Mouse (Mus musculus): ENCODE data around the gene Tmem255b. TPM values are rescaled to one million over a fixed set of nuclear protein-coding genes. Genes with fewer than 3 reads are reported as not detected.

The Tmem255b gene
- polyA plus RNA-seq, 1 experiment from 2014 or later, result not detected

- no peaks in the 10 kb centered on the region for H3K9me3 ChIP-seq (ENCODE audit: control insufficient read depth, low read length)
- no peak overlapping the region for H3K4me2 ChIP-seq (ENCODE audit: low read depth, low read length, severe bottlenecking)
These were observed 23.4 kb upstream of the Tmem255b start for GRCm38 (mm10) chr8:13411597-13411996.

GRCm38 (mm10) chr8:13412891-13413558 lies 22.0 kb upstream of the Tmem255b start:
- Histone ChIP-seq H3K27me3 (ENCODE audit: control insufficient read depth, insufficient read depth, low read length) (no peaks in the 10 kb centered on the region), H3K4me2 (ENCODE audit: low read depth, low read length, severe bottlenecking) (no peak overlapping the region), H3K4me3 (ENCODE audit: low read depth, low read length) (no peak overlapping the region), H3K27ac (ENCODE audit: low read depth, low read length) (no peak overlapping the region), H3K9ac (ENCODE audit: low read length) (no peak overlapping the region), H3K36me3 (ENCODE audit: control insufficient read depth, insufficient read depth, low read length) (no peaks in the 10 kb centered on the region), H3K4me1 (replicated peaks; ENCODE audit: control insufficient read depth, insufficient read depth, low read length) (no peaks in the 10 kb centered on the region), H3K9me3 (ENCODE audit: control insufficient read depth, low read length) (no peaks in the 10 kb centered on the region)
- ATAC-seq (replicated peaks; ENCODE audit: low FRiP score) (no peak), DNase-seq (ENCODE audit: low spot score) (peak; percentile 79)
- WGBS, result 64% methylated on average over 13 of the region's 13 CpGs

More at GRCm38 (mm10) chr8:13411597-13411996, 23.4 kb upstream of the Tmem255b start:
- no peak for ATAC-seq (replicated peaks; ENCODE audit: low FRiP score)
- no peaks in the 10 kb centered on the region for H3K4me1 ChIP-seq (replicated peaks; ENCODE audit: control insufficient read depth, insufficient read depth, low read length)
- no peaks in the 10 kb centered on the region for H3K27me3 ChIP-seq (ENCODE audit: control insufficient read depth, insufficient read depth, low read length)
- H3K36me3 ChIP-seq (ENCODE audit: control insufficient read depth, insufficient read depth, low read length), result no peaks in the 10 kb centered on the region
- 28% methylated on average over 6 of the region's 6 CpGs for WGBS
- H3K27ac ChIP-seq (ENCODE audit: low read depth, low read length), result no peak overlapping the region
- DNase-seq (ENCODE audit: low spot score), result peak; percentile 86
- H3K9ac ChIP-seq (ENCODE audit: low read length), result no peak overlapping the region
- H3K4me3 ChIP-seq (ENCODE audit: low read depth, low read length), result no peak overlapping the region

DNA sequence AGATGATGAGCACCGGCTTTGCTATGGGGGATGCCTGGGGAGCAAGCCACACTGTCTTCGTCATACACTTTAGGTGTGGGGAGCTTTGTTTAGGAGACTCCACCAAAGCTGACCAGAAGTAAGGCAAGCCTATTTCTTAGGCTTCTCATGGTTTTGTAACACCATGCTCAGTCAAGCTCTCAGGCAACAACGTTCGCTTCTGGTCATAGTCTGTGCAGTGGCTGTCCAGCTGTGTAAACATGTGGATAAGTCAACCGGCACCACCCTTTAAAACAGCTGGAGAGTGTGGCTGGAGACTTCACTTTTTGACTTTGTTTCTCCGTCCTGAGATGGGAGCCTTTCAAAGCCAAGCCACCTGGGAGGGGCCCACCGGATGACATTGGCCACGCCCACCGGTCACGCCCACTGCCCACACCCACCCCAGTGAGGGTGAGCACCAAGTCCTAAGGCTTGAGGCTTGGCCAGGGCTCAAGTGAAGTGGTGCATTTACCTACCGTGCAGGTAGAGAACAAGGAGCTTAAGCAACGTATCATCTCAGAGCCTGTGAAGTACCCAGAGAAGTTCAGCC lies 21.1 kb upstream of the Tmem255b start:
- H3K4me1 ChIP-seq (replicated peaks; ENCODE audit: control insufficient read depth, insufficient read depth, low read length), result no peaks in the 10 kb centered on the region
- DNase-seq (ENCODE audit: low spot score) (no peak), ATAC-seq (replicated peaks; ENCODE audit: low FRiP score) (no peak)
- no peak overlapping the region for H3K4me3 ChIP-seq (ENCODE audit: low read depth, low read length)
- 62% methylated on average over 12 of the region's 12 CpGs for WGBS
- no peak overlapping the region for H3K4me2 ChIP-seq (ENCODE audit: low read depth, low read length, severe bottlenecking)
- no peaks in the 10 kb centered on the region for H3K27me3 ChIP-seq (ENCODE audit: control insufficient read depth, insufficient read depth, low read length)
- H3K9ac ChIP-seq (ENCODE audit: low read length), result no peak overlapping the region
- H3K36me3 ChIP-seq (ENCODE audit: control insufficient read depth, insufficient read depth, low read length), result no peaks in the 10 kb centered on the region
- no peak overlapping the region for H3K27ac ChIP-seq (ENCODE audit: low read depth, low read length)
- H3K9me3 ChIP-seq (ENCODE audit: control insufficient read depth, low read length), result no peaks in the 10 kb centered on the region

DNA sequence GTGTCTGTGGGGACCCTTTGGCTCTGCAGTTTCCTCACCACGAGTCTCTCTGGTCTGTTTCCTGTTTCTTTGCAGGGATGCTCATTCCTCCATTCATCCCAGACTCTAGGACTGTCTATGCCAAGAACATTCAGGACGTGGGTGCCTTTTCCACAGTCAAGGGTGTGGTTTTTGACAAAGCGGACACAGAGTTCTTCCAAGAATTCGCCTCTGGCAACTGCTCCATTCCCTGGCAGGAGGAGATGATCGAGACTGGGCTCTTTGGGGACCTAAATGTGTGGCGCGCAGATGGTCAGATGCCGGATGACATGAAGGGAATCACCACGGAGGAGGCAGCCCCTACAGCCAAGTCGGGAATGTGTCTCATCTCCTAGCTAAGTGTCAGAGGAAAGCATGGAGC lies 19.1 kb upstream of the Tmem255b start:
- Histone ChIP-seq H3K27ac (ENCODE audit: low read depth, low read length) (no peak overlapping the region), H3K9ac (ENCODE audit: low read length) (no peak overlapping the region), H3K27me3 (ENCODE audit: control insufficient read depth, insufficient read depth, low read length) (no peaks in the 10 kb centered on the region), H3K4me3 (ENCODE audit: low read depth, low read length) (no peak overlapping the region), H3K36me3 (ENCODE audit: control insufficient read depth, insufficient read depth, low read length) (no peaks in the 10 kb centered on the region), H3K4me2 (ENCODE audit: low read depth, low read length, severe bottlenecking) (no peak overlapping the region), H3K9me3 (ENCODE audit: control insufficient read depth, low read length) (no peaks in the 10 kb centered on the region), H3K4me1 (replicated peaks; ENCODE audit: control insufficient read depth, insufficient read depth, low read length) (no peaks in the 10 kb centered on the region)
- 80% methylated on average over 10 of the region's 10 CpGs for WGBS
- ATAC-seq (replicated peaks; ENCODE audit: low FRiP score) (no peak), DNase-seq (ENCODE audit: low spot score) (no peak)

- DNase-seq (ENCODE audit: low spot score), result no peak
These were observed 15.8 kb upstream of the Tmem255b start for GRCm38 (mm10) chr8:13419111-13419639.

DNA sequence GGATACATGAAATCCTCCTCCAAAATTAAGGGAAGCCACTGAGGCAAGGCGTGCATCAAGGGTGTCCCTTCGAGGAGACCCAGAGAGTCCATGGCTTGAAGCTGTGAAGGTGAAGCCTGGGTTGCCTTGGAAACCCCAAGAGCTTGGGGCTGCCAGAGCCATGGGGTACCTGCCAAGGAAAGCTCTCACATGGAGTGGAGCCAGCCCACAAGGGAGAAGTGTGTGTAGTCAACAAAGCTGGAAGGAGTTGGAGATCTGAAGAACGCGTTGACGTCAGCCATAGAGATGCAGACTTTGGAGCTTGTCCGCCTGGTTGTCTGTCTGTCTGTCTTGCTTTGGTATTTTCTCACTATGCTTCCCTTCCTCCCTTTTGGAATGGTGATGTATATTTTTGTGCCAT lies 14.0 kb upstream of the Tmem255b start:
- Histone ChIP-seq H3K9me3 (ENCODE audit: control insufficient read depth, low read length) (no peaks in the 10 kb centered on the region), H3K9ac (ENCODE audit: low read length) (no peak overlapping the region), H3K4me2 (ENCODE audit: low read depth, low read length, severe bottlenecking) (no peak overlapping the region), H3K27me3 (ENCODE audit: control insufficient read depth, insufficient read depth, low read length) (no peaks in the 10 kb centered on the region), H3K36me3 (ENCODE audit: control insufficient read depth, insufficient read depth, low read length) (no peaks in the 10 kb centered on the region), H3K27ac (ENCODE audit: low read depth, low read length) (no peak overlapping the region), H3K4me3 (ENCODE audit: low read depth, low read length) (no peak overlapping the region), H3K4me1 (replicated peaks; ENCODE audit: control insufficient read depth, insufficient read depth, low read length) (no peaks in the 10 kb centered on the region)
- ATAC-seq (replicated peaks; ENCODE audit: low FRiP score), result no peak
- 96% methylated on average over 6 of the region's 6 CpGs for WGBS
- no peak for DNase-seq (ENCODE audit: low spot score)

More at GRCm38 (mm10) chr8:13419111-13419639, 15.8 kb upstream of the Tmem255b start:
- 78% methylated on average over 2 of the region's 2 CpGs for WGBS
- no peaks in the 10 kb centered on the region for H3K27me3 ChIP-seq (ENCODE audit: control insufficient read depth, insufficient read depth, low read length)
- H3K4me1 ChIP-seq (replicated peaks; ENCODE audit: control insufficient read depth, insufficient read depth, low read length), result no peaks in the 10 kb centered on the region
- no peak overlapping the region for H3K27ac ChIP-seq (ENCODE audit: low read depth, low read length)
- no peak overlapping the region for H3K4me3 ChIP-seq (ENCODE audit: low read depth, low read length)
- H3K4me2 ChIP-seq (ENCODE audit: low read depth, low read length, severe bottlenecking), result no peak overlapping the region
- H3K9ac ChIP-seq (ENCODE audit: low read length), result no peak overlapping the region
- H3K36me3 ChIP-seq (ENCODE audit: control insufficient read depth, insufficient read depth, low read length), result no peaks in the 10 kb centered on the region
- ATAC-seq (replicated peaks; ENCODE audit: low FRiP score), result no peak
- no peaks in the 10 kb centered on the region for H3K9me3 ChIP-seq (ENCODE audit: control insufficient read depth, low read length)

DNA sequence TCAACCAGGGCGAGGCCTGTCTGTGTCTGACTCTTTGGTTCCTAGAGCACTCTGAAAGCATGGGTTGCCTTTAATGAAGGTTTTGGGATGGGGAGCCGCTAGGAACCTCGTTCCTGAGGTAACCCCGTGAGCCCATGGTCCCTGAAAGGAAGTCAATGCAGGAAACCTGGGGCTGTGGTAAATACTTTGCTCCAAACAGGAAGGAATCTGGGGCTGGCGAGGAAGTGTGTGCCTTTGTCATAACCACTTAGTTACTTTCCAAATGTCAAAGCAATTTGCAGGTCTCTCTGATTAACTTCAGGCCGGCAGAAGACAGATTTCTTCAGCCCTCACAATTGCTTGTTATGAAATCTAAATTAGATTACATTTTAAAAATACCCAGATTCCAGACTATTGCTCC lies 7.6 kb upstream of the Tmem255b start:
- Histone ChIP-seq H3K36me3 (ENCODE audit: control insufficient read depth, insufficient read depth, low read length) (no peaks in the 10 kb centered on the region), H3K4me2 (ENCODE audit: low read depth, low read length, severe bottlenecking) (no peak overlapping the region), H3K9me3 (ENCODE audit: control insufficient read depth, low read length) (no peaks in the 10 kb centered on the region), H3K4me3 (ENCODE audit: low read depth, low read length) (no peak overlapping the region), H3K4me1 (replicated peaks; ENCODE audit: control insufficient read depth, insufficient read depth, low read length) (no peaks in the 10 kb centered on the region), H3K9ac (ENCODE audit: low read length) (no peak overlapping the region), H3K27me3 (ENCODE audit: control insufficient read depth, insufficient read depth, low read length) (no peaks in the 10 kb centered on the region), H3K27ac (ENCODE audit: low read depth, low read length) (no peak overlapping the region)
- 80% methylated on average over 6 of the region's 6 CpGs for WGBS
- ATAC-seq (replicated peaks; ENCODE audit: low FRiP score), result no peak
- DNase-seq (ENCODE audit: low spot score), result no peak

GRCm38 (mm10) chr8:13428156-13428555 lies 6.8 kb upstream of the Tmem255b start:
- Histone ChIP-seq H3K9me3 (ENCODE audit: control insufficient read depth, low read length) (no peaks in the 10 kb centered on the region), H3K4me3 (ENCODE audit: low read depth, low read length) (no peak overlapping the region), H3K4me1 (replicated peaks; ENCODE audit: control insufficient read depth, insufficient read depth, low read length) (no peaks in the 10 kb centered on the region), H3K27me3 (ENCODE audit: control insufficient read depth, insufficient read depth, low read length) (no peaks in the 10 kb centered on the region), H3K27ac (ENCODE audit: low read depth, low read length) (no peak overlapping the region), H3K36me3 (ENCODE audit: control insufficient read depth, insufficient read depth, low read length) (no peaks in the 10 kb centered on the region), H3K4me2 (ENCODE audit: low read depth, low read length, severe bottlenecking) (no peak overlapping the region), H3K9ac (ENCODE audit: low read length) (no peak overlapping the region)
- no peak for DNase-seq (ENCODE audit: low spot score)
- 89% methylated on average over 9 of the region's 9 CpGs for WGBS
- no peak for ATAC-seq (replicated peaks; ENCODE audit: low FRiP score)

DNA sequence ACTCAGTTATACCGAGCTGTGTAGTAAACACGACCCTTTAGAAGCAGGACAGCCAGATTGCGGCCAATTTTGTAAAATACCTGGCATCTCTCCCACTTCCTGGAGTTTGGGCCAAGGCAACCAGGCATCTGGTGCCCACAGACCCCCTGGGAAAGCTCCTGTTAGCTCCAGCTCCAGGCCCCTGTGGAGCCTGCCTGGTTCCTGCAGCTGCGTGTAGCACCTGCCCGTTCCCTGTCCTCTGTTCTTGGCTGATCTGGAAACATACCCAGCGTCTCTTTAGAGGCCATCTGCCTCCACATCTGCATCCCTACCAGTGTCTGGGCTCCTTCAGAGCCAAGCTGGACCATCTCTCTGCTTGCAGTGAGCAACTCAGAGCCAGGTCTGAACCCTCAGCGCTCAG lies 4.6 kb upstream of the Tmem255b start:
- ATAC-seq (replicated peaks; ENCODE audit: low FRiP score) (no peak), DNase-seq (ENCODE audit: low spot score) (no peak)
- Histone ChIP-seq H3K4me2 (ENCODE audit: low read depth, low read length, severe bottlenecking) (no peak overlapping the region), H3K36me3 (ENCODE audit: control insufficient read depth, insufficient read depth, low read length) (no peaks in the 10 kb centered on the region), H3K27ac (ENCODE audit: low read depth, low read length) (no peak overlapping the region), H3K27me3 (ENCODE audit: control insufficient read depth, insufficient read depth, low read length) (peaks cover 1% of the 10 kb centered on the region; the same call in 1 of the 2 replicates), H3K9ac (ENCODE audit: low read length) (no peak overlapping the region), H3K4me1 (replicated peaks; ENCODE audit: control insufficient read depth, insufficient read depth, low read length) (no peaks in the 10 kb centered on the region), H3K9me3 (ENCODE audit: control insufficient read depth, low read length) (no peaks in the 10 kb centered on the region), H3K4me3 (ENCODE audit: low read depth, low read length) (no peak overlapping the region)
- WGBS, result 88% methylated on average over 7 of the region's 7 CpGs
